Mouse (Mus musculus): ENCODE measurements around the gene Ttll7.
A peak's percentile ranks its signal among the peaks of the same experiment; 100 is the strongest.

The Ttll7 gene

DNA sequence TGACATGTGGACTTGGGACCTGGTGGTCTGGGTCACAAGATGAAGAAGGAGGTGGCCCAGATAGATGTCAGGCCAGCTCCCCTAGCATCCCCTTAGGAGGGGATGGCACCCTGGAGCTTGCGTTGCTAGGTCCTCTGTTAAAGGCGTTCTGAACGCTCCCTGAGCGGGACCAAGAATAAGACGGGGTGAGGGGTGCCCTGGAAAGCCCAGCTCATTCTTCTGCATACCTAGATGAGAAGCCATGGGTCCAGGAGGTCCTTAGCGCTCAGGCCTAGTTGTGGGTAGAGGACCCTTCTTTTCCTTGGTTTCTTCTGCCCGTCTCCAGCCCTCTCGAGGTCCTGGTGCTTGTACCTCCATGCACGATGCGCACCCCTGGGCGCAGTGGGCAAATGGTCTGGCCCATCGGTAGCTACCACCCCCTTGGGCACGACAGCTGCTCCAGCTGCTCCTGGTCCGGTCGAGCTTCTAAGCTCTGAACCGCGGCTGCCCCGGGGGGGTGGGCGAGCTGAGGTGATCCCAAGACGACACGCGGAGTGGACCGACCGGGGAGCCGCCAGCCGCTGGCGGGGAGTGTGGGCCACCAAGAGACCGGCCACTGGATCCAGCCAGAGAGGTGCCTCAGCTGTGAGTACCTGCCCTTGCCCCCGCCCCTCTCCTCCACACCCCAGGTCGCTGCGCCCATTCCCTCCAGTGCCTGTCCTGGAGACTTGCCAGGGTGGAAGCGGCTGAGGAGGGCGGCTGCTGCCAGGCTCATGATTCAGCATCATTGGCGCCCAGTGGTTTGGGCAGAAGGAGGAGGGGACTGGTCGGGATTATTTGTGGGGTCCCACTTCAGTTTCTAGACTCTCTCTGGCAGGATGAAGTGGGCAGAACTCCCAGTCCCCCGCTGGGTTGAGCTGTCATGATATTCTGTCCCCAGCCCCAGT lies at the start of gene Ttll7:
Gene Ttll7 (plus strand): TSS at position 402 of the 926 bp plus-strand sequence.
- DNase-seq, result peak; percentile 80 to 87

GRCm38 (mm10) chr3:146812041-146812878 lies 39.9 kb upstream of the Ttll7 start:
- peak in 1 of 2 experiments; percentile 64 for DNase-seq

GRCm38 (mm10) chr3:146812901-146813393 lies 39.2 kb upstream of the Ttll7 start, which contains the start of gene Prkacb:
Gene Prkacb (minus strand): TSS chr3:146812990.
- peak; percentile 92 to 93 for DNase-seq

DNA sequence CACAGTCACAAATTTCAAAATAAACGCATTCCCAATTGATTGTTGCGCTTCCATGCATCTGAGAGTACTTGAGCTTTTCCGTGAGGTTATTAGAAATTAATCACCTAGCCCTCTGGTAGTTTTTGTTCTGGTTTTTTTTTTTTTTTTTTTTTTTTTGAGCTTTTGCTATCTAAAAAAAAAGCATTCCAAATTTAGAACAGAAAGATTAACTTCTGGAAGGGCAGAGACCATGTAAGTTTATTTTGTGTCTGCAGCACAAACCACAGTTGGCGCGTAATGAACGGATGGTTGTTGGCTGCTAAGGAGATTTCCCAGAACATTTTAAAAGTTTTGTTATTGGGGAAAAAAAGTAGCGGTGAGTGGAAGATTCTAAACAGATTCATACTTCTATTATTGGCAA lies 38.5 kb upstream of the Ttll7 start:
- DNase-seq, result no peak

DNA sequence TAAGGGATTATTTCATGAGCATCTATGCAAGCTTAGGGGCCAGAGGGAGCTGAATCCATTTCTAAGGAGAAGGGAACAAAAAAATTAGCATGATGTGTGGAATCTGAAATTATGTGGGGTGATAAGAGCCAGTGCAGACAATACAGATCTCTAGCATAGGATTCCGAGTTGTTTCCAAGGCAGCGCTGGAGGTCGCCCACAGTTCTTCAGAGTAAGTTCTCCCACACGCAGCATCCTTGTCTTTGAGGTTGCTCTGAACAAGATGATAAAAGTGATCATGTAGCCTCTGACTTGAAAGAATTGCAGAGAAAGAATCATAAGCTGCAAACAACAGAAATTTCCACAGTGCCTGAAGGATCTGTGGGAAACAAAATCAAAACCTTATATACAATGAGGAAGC lies 31.4 kb upstream of the Ttll7 start:
- DNase-seq, result no peak

DNA sequence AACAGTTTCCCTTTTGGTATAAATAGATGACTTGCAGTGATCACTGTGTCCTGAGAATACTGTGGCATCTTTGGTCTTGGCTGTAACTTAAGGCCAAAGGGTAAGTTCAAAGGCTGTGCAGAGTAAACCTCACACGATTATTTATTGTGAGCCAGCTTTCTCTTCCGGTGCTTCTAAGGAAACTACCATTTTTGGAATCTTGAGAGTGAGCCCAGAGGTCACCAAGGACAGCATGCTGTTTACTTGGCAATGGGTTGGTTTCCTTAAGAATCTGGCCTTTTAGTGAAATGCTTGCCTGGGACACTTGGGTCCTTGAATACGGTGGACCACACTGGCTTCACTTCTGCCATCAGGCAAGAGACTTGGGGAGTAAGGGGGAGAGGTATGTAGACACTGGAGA lies 9.4 kb upstream of the Ttll7 start:
- no peak for DNase-seq

DNA sequence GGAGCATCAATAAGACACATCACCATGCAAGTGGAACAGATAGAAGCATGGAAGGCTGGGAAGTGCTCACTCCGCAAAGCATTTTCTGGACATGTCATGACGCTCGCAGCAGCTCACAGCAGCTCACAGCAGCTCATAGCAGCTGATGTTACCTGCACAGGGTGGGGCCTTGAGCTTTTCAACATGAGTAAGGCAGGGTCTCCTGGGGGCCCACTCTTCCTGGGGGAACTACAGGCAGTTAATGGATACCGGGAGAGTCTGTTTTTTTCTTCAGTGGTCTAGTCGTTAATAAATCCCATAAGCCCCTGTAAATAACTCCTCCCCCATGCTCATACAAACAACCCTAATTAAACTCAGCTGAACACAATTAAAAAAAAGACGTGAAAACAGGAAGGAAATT lies 8.7 kb upstream of the Ttll7 start:
- DNase-seq, result no peak

GRCm38 (mm10) chr3:146846237-146846636 lies 5.9 kb upstream of the Ttll7 start:
- no peak for DNase-seq

- DNase-seq, result no peak
Measured at GRCm38 (mm10) chr3:146848112-146848511, 4.1 kb upstream of the Ttll7 start.

GRCm38 (mm10) chr3:146849360-146849759 lies 2.8 kb upstream of the Ttll7 start:
- no peak for DNase-seq

DNA sequence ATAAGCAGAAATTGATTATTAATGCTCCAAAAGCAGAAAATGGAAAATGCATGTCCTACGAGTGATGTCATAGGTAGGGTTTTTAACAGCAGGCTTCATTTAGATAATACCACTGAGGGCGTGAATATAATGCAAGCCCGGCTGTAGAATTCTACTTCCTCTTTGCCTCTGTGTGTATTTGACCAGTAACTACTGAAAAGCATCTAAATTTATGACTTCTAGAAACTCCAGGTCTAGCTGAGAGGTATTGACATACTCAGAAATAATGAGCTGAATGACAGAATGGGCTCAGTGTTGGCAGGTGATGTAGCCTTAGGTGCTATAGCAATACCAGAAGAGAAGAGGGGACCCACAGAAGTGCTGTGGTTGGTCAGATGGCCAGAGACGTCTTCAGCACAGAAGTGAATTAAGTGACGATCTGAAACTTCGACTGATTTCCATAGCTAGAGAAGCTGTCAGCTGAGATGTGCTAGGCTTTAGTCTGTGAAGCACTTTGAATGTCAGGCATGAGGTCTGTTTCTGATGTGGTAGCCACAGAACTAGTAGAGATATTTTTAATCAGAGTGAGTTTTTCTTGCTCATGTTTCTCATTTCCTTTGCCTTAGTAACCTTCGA lies 2.4 kb downstream of the Ttll7 start:
- no peak for DNase-seq

GRCm38 (mm10) chr3:146857373-146857772 lies 5.2 kb downstream of the Ttll7 start:
- DNase-seq, result no peak

GRCm38 (mm10) chr3:146860308-146860707 lies 8.1 kb downstream of the Ttll7 start:
- no peak for DNase-seq

- no peak for DNase-seq
Measured at GRCm38 (mm10) chr3:146866563-146866962, 14.4 kb downstream of the Ttll7 start.

GRCm38 (mm10) chr3:146871954-146872353 lies 19.8 kb downstream of the Ttll7 start:
- DNase-seq, result no peak

- no peak for DNase-seq
Measured at GRCm38 (mm10) chr3:146875929-146876328, 23.8 kb downstream of the Ttll7 start.

GRCm38 (mm10) chr3:146893931-146894330 lies 41.8 kb downstream of the Ttll7 start:
- no peak for DNase-seq

DNA sequence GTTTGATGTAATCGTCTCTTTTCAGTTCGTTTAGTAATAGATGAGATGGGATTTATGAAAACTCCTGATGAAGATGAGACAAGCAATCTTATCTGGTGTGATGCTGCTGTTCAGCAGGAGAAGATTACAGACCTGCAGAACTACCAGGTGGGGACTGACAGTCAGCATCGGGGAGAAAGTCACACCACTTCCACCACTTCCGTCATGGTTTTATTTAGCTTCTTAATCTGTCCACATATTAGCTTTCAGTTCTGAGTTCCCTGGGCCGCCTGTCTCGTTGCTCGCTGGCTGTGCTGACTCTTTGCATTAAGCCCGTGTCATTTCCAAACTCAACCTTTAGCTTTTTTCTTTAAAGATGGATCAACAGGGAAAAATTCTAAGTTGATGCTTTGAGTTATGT lies 44.4 kb downstream of the Ttll7 start:
- DNase-seq, result no peak

DNA sequence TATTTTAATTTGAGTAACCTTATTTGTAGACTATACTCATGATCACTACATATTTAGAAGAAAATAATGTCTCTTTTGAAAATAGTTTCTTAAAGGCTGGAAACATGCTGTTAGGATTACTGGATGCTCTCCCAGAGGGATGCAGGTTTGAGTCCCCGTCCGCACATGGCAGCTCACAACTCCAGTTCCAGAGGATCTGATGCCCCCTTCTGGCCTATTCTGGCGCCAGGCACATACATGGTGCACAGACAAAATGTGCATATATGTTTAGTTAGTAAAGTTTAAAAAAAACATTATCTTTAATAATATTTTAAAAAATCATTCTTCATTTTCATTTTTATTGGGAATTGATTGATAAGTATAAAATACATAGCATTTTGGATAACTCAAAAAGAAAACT lies 47.9 kb downstream of the Ttll7 start:
- peak in 1 of 2 experiments; percentile 16 for DNase-seq

- DNase-seq, result no peak
Measured at GRCm38 (mm10) chr3:146901729-146902128, 49.6 kb downstream of the Ttll7 start.

DNA sequence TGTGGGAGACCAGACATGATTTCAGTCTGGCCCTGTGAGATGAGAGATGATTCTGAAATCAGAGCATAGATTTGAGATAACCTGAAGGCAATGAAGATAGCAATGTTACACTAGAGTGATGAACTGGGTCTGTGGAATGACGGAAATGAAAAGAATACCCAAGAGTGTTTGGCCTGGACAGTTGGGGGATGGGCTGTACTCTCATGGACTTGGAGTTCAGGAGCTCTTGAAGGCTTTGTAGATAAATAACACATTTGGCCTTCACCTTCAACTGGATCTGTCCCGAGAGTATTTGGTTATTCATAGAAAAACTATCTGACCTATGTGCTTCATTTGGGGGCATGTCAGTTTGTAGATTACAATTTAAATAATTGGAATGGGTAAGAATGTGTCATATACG lies 53.4 kb downstream of the Ttll7 start:
- no peak for DNase-seq

- no peak for DNase-seq
Measured at GRCm38 (mm10) chr3:146908922-146909321, 56.8 kb downstream of the Ttll7 start.

- DNase-seq, result no peak
Measured at GRCm38 (mm10) chr3:146913107-146913506, 60.9 kb downstream of the Ttll7 start.

Data from cerebellum, postnatal 36 days (tissue).